Comparison of ENCODE assay signal across 8 mouse cellular contexts in genomic region chr6:120038366-120039255, GRCm38 (mm10). TPM values are rescaled to one million over a fixed set of nuclear protein-coding genes. Genes with fewer than 3 reads are reported as not detected.
DNase-seq lines count a peak whose midpoint lies in the region; ATAC-seq and TF ChIP-seq lines count a peak whose summit lies in the region.

Gene Wnk1, minus strand, starts transcription at chr6:120038672.

- H3K27ac ChIP-seq in embryonic facial prominence, embryonic 13.5 days, result peak within 1 kb of the TSS; percentile 99
- peak within 1 kb of the TSS; percentile 92 for H3K27ac ChIP-seq in kidney, adult 2 months (ENCODE audit: insufficient read depth, low read depth, low read length)
- H3K27ac ChIP-seq in limb, embryonic 12.5 days, result peak within 1 kb of the TSS; percentile 99
- peak within 1 kb of the TSS; percentile 97 for H3K27ac ChIP-seq in midbrain, embryonic 15.5 days
- H3K27ac ChIP-seq in spleen, adult 2 months (ENCODE audit: insufficient read depth, low read length), result peak within 1 kb of the TSS; percentile 99

- peak within 1 kb of the TSS; percentile 91 for H3K4me2 ChIP-seq in embryonic facial prominence, embryonic 13.5 days
- H3K4me2 ChIP-seq in limb, embryonic 12.5 days, result peak within 1 kb of the TSS; percentile 97
- peak within 1 kb of the TSS; percentile 89 for H3K4me2 ChIP-seq in midbrain, embryonic 15.5 days

- peak within 1 kb of the TSS; percentile 89 for H3K9ac ChIP-seq in embryonic facial prominence, embryonic 13.5 days
- H3K9ac ChIP-seq in limb, embryonic 12.5 days (replicated peaks), result peak within 1 kb of the TSS; percentile 90
- H3K9ac ChIP-seq in midbrain, embryonic 15.5 days, result peak within 1 kb of the TSS; percentile 78

- peak; percentile 100 for DNase-seq in 3134 (ENCODE audit: extremely low read depth, insufficient read length, low spot score)
- peak; percentile 96 to 98 for DNase-seq in adrenal gland, postnatal 36 days
- peak; percentile 97 to 99 for DNase-seq in heart, adult 18-20 months
- peak; percentile 99 for DNase-seq in kidney, adult 2 months
- peak; percentile 95 to 98 for DNase-seq in spleen, adult 2 months (ENCODE audit: low read depth in 1 of 2, low spot score in 2 of 2)

- peak; percentile 86 for TF ChIP-seq POLR2A in kidney, adult 2 months (IDR thresholded peaks at IDR 0.05; ENCODE audit: low read depth, low read length)
- peak; percentile 92 for TF ChIP-seq POLR2A in spleen, adult 2 months (IDR thresholded peaks at IDR 0.05; ENCODE audit: low read depth, low read length)

- no peaks in the 10 kb centered on the region for H3K36me3 ChIP-seq in embryonic facial prominence, embryonic 13.5 days
- H3K36me3 ChIP-seq in kidney, adult 2 months (ENCODE audit: control insufficient read depth, insufficient read depth, low read length), result no peaks in the 10 kb centered on the region
- H3K36me3 ChIP-seq in limb, embryonic 12.5 days, result peaks cover 3% of the 10 kb centered on the region; the same call in 1 of the 2 replicates
- H3K36me3 ChIP-seq in midbrain, embryonic 15.5 days (replicated peaks), result no peaks in the 10 kb centered on the region
- H3K36me3 ChIP-seq in spleen, adult 2 months (ENCODE audit: control insufficient read depth, insufficient read depth, low read length), result no peaks in the 10 kb centered on the region

- WGBS in embryonic facial prominence, embryonic 13.5 days, result under 1% methylated on average over 56 of the region's 59 CpGs
- WGBS in kidney, adult 2 months, result under 1% methylated on average over 57 of the region's 59 CpGs
- under 1% methylated on average over 53 of the region's 59 CpGs for WGBS in limb, embryonic 12.5 days
- WGBS in midbrain, embryonic 15.5 days, result under 1% methylated on average over 56 of the region's 59 CpGs
- under 1% methylated on average over 56 of the region's 59 CpGs for WGBS in spleen, adult 2 months

- H3K4me1 ChIP-seq in embryonic facial prominence, embryonic 13.5 days, result peaks cover 7% of the 10 kb centered on the region
- peaks cover 3% of the 10 kb centered on the region; the same call in 1 of the 2 replicates for H3K4me1 ChIP-seq in kidney, adult 2 months (ENCODE audit: control insufficient read depth, insufficient read depth, low read length)
- H3K4me1 ChIP-seq in limb, embryonic 12.5 days (replicated peaks), result peaks cover 14% of the 10 kb centered on the region
- peaks cover 29% of the 10 kb centered on the region for H3K4me1 ChIP-seq in midbrain, embryonic 15.5 days
- 0 out of 2 replicates have a peak, but pooled peaks cover 5% of the 10 kb centered on the region for H3K4me1 ChIP-seq in spleen, adult 2 months (ENCODE audit: control insufficient read depth, insufficient read depth, insufficient read length)

- H3K9me3 ChIP-seq in embryonic facial prominence, embryonic 13.5 days, result no peaks in the 10 kb centered on the region
- no peaks in the 10 kb centered on the region for H3K9me3 ChIP-seq in limb, embryonic 12.5 days
- no peaks in the 10 kb centered on the region for H3K9me3 ChIP-seq in midbrain, embryonic 15.5 days

- no peaks in the 10 kb centered on the region for H3K27me3 ChIP-seq in embryonic facial prominence, embryonic 13.5 days
- no peaks in the 10 kb centered on the region for H3K27me3 ChIP-seq in kidney, adult 2 months (replicated peaks; ENCODE audit: control insufficient read depth, insufficient read depth, low read length)
- H3K27me3 ChIP-seq in limb, embryonic 12.5 days, result peaks cover 3% of the 10 kb centered on the region; the same call in 1 of the 2 replicates
- no peaks in the 10 kb centered on the region for H3K27me3 ChIP-seq in midbrain, embryonic 15.5 days (replicated peaks)
- no peaks in the 10 kb centered on the region for H3K27me3 ChIP-seq in spleen, adult 2 months (ENCODE audit: control insufficient read depth, insufficient read depth, low read length)

- ATAC-seq in embryonic facial prominence, embryonic 13.5 days (ENCODE audit: insufficient number of reproducible peaks, insufficient read depth, low FRiP score, low TSS enrichment, low read depth), result peak; percentile 94
- ATAC-seq in limb, embryonic 12.5 days (ENCODE audit: insufficient number of reproducible peaks, insufficient read depth, low FRiP score, low TSS enrichment, low read depth), result peak; percentile 94
- ATAC-seq in midbrain, embryonic 15.5 days (replicated peaks), result peak; percentile 95

- H3K4me3 ChIP-seq in embryonic facial prominence, embryonic 13.5 days, result peak within 1 kb of the TSS; percentile 92
- H3K4me3 ChIP-seq in kidney, adult 2 months (ENCODE audit: insufficient read depth, low read depth, low read length), result peak within 1 kb of the TSS; percentile 86
- H3K4me3 ChIP-seq in limb, embryonic 12.5 days (replicated peaks), result peak within 1 kb of the TSS; percentile 85
- H3K4me3 ChIP-seq in midbrain, embryonic 15.5 days, result peak within 1 kb of the TSS; percentile 82
- peak within 1 kb of the TSS; percentile 94 for H3K4me3 ChIP-seq in spleen, adult 2 months (ENCODE audit: extremely low read depth, insufficient read depth, insufficient read length)

- no peak for TF ChIP-seq CTCF in kidney, adult 2 months (conservative IDR thresholded peaks at IDR 0.05; ENCODE audit: insufficient read depth, insufficient read length, low read depth, low read length)
- no peak for TF ChIP-seq CTCF in spleen, adult 2 months (IDR thresholded peaks at IDR 0.05; ENCODE audit: extremely low read depth, insufficient read depth, insufficient read length, insufficient replicate concordance)

RNA-seq across cellular contexts. Expression of gene Wnk1, which starts in this region (rescaled TPM):
- total RNA-seq in adrenal gland, postnatal 36 days (2021), result 100 to 1,000 TPM; 170 to 212 TPM
- polyA plus RNA-seq in embryonic facial prominence, embryonic 13.5 days (2015; fragmentation: Nextera tagmentation; extraction: Ambion mirVana), result 68.9 and 75.5 TPM in 2 replicates
- total RNA-seq in heart, adult 18-20 months (2021), result 100 to 1,000 TPM; 416 to 419 TPM
- 135 and 155 TPM in 2 replicates for polyA plus RNA-seq in kidney, adult 2 months (2012; rRNA removed)
- polyA plus RNA-seq in limb, embryonic 12.5 days (2016; fragmentation: Nextera tagmentation; extraction: Ambion mirVana), result 58.6 and 67.7 TPM in 2 replicates
- 44.6 and 50.8 TPM in 2 replicates for polyA plus RNA-seq in midbrain, embryonic 15.5 days (2015; fragmentation: Nextera tagmentation; extraction: Ambion mirVana)
- 77.7 and 89.0 TPM in 2 replicates for polyA plus RNA-seq in spleen, adult 2 months (2012; rRNA removed)

Comparison
In these comparisons a context has a peak if more than half of its experiments do, and no peak if none do; other contexts are left out.
1. Peak in every context shown above with its lines: DNase-seq, ATAC-seq, H3K4me3 ChIP-seq and H3K27ac ChIP-seq.